Mouse (Mus musculus): ENCODE measurements at regions not wholly inside any gene's neighbourhood (a gene's known extent, or its start where the extent isn't known, plus 50 kb on each side); places are given as distances from the start of the nearest gene placed in this dataset.

- TF ChIP-seq HCFC1 (IDR thresholded peaks at IDR 0.05; ENCODE audit: borderline replicate concordance, insufficient read depth, low read length) (no peak), ZC3H11A (IDR thresholded peaks at IDR 0.05; ENCODE audit: borderline replicate concordance, low read depth, low read length) (no peak), MAFK (IDR thresholded peaks at IDR 0.05; ENCODE audit: insufficient read depth, low read depth, low read length) (no peak)
- no peak for DNase-seq (ENCODE audit: low read depth, low spot score)
- Histone ChIP-seq H3K36me3 (ENCODE audit: control insufficient read depth, insufficient read depth, low read length, poor library complexity, severe bottlenecking) (no peaks in the 10 kb centered on the region), H3K9me3 (ENCODE audit: control insufficient read depth, insufficient read depth, low read depth, low read length) (no peaks in the 10 kb centered on the region), H3K4me1 (ENCODE audit: control insufficient read depth in 2 of 2, insufficient read depth in 2 of 2, low read length in 2 of 2, poor library complexity in 1 of 2) (no peaks in the 10 kb centered on the region), H3K9ac (ENCODE audit: insufficient read depth, low read depth, low read length, poor library complexity, severe bottlenecking) (no peak overlapping the region), H3K27ac (ENCODE audit: insufficient read depth, low read depth, low read length, poor library complexity, severe bottlenecking) (no peak overlapping the region), H3K4me3 (ENCODE audit: insufficient read depth in 1 of 2, low read depth in 1 of 2, low read length in 2 of 2, poor library complexity in 1 of 2, severe bottlenecking in 1 of 2) (no peak overlapping the region)
- in situ Hi-C loops (cut with MboI; ENCODE audit: low sequenced_read_pairs in 2 of 2, unreplicated experiment in 2 of 2) = no loop called here
Measured at GRCm38 (mm10) chr4:10510013-10510412, 364.3 kb upstream of the 2610301B20Rik start.

- in situ Hi-C loops (cut with MboI; ENCODE audit: low sequenced_read_pairs in 2 of 2, unreplicated experiment in 2 of 2) = loop anchor here in 1 of 2 experiments (25.0 kb wide), 1 partner anchor 264 kb away; no protein-coding TSS in a partner anchor
- no peaks in the 10 kb centered on the region for H3K36me3 ChIP-seq (ENCODE audit: control insufficient read depth, insufficient read depth, low read length, poor library complexity, severe bottlenecking)
- H3K27ac ChIP-seq (ENCODE audit: insufficient read depth, low read depth, low read length, poor library complexity, severe bottlenecking) = no peak overlapping the region
- no peak overlapping the region for H3K4me3 ChIP-seq (ENCODE audit: insufficient read depth in 1 of 2, low read depth in 1 of 2, low read length in 2 of 2, poor library complexity in 1 of 2, severe bottlenecking in 1 of 2)
- H3K4me1 ChIP-seq (ENCODE audit: control insufficient read depth in 2 of 2, insufficient read depth in 2 of 2, low read length in 2 of 2, poor library complexity in 1 of 2) = no peaks in the 10 kb centered on the region
- no peaks in the 10 kb centered on the region for H3K9me3 ChIP-seq (ENCODE audit: control insufficient read depth, insufficient read depth, low read depth, low read length)
- no peak for DNase-seq (ENCODE audit: low read depth, low spot score)
- H3K9ac ChIP-seq (ENCODE audit: insufficient read depth, low read depth, low read length, poor library complexity, severe bottlenecking) = no peak overlapping the region
- no peak for TF ChIP-seq ZC3H11A (IDR thresholded peaks at IDR 0.05; ENCODE audit: borderline replicate concordance, low read depth, low read length)
- no peak for TF ChIP-seq ZNF384 (IDR thresholded peaks at IDR 0.05; ENCODE audit: low read depth, low read length)
- no peak for TF ChIP-seq HCFC1 (IDR thresholded peaks at IDR 0.05; ENCODE audit: borderline replicate concordance, insufficient read depth, low read length)
- no peak for TF ChIP-seq CHD2 (IDR thresholded peaks at IDR 0.05; ENCODE audit: low read depth, low read length)
- TF ChIP-seq MAFK (IDR thresholded peaks at IDR 0.05; ENCODE audit: insufficient read depth, low read depth, low read length) = no peak
Measured at GRCm38 (mm10) chr4:10550711-10551305, 323.5 kb upstream of the 2610301B20Rik start.

- Histone ChIP-seq H3K9me3 (ENCODE audit: control insufficient read depth, insufficient read depth, low read depth, low read length) (no peaks in the 10 kb centered on the region), H3K27ac (ENCODE audit: insufficient read depth, low read depth, low read length, poor library complexity, severe bottlenecking) (no peak overlapping the region), H3K4me3 (ENCODE audit: insufficient read depth in 1 of 2, low read depth in 1 of 2, low read length in 2 of 2, poor library complexity in 1 of 2, severe bottlenecking in 1 of 2) (no peak overlapping the region), H3K4me1 (ENCODE audit: control insufficient read depth in 2 of 2, insufficient read depth in 2 of 2, low read length in 2 of 2, poor library complexity in 1 of 2) (no peaks in the 10 kb centered on the region), H3K36me3 (ENCODE audit: control insufficient read depth, insufficient read depth, low read length, poor library complexity, severe bottlenecking) (no peaks in the 10 kb centered on the region), H3K9ac (ENCODE audit: insufficient read depth, low read depth, low read length, poor library complexity, severe bottlenecking) (no peak overlapping the region)
- in situ Hi-C loops (cut with MboI; ENCODE audit: low sequenced_read_pairs in 2 of 2, unreplicated experiment in 2 of 2) = loop anchor here in 1 of 2 experiments (25.0 kb wide), 1 partner anchor 266 kb away; no protein-coding TSS in a partner anchor
- no peak for TF ChIP-seq ZC3H11A (IDR thresholded peaks at IDR 0.05; ENCODE audit: borderline replicate concordance, low read depth, low read length)
- TF ChIP-seq MAFK (IDR thresholded peaks at IDR 0.05; ENCODE audit: insufficient read depth, low read depth, low read length) = no peak
- TF ChIP-seq ZNF384 (IDR thresholded peaks at IDR 0.05; ENCODE audit: low read depth, low read length) = no peak
- no peak for DNase-seq (ENCODE audit: low read depth, low spot score)
Measured at GRCm38 (mm10) chr4:10553724-10554123, 320.6 kb upstream of the 2610301B20Rik start.

GRCm38 (mm10) chr4:10560078-10560477 lies 314.2 kb upstream of the 2610301B20Rik start:
- H3K27ac ChIP-seq (ENCODE audit: insufficient read depth, low read depth, low read length, poor library complexity, severe bottlenecking) = no peak overlapping the region
- no peak overlapping the region for H3K9ac ChIP-seq (ENCODE audit: insufficient read depth, low read depth, low read length, poor library complexity, severe bottlenecking)
- no peak for DNase-seq (ENCODE audit: low read depth, low spot score)
- H3K9me3 ChIP-seq (ENCODE audit: control insufficient read depth, insufficient read depth, low read depth, low read length) = no peaks in the 10 kb centered on the region
- H3K4me3 ChIP-seq (ENCODE audit: insufficient read depth in 1 of 2, low read depth in 1 of 2, low read length in 2 of 2, poor library complexity in 1 of 2, severe bottlenecking in 1 of 2) = no peak overlapping the region
- no peaks in the 10 kb centered on the region for H3K4me1 ChIP-seq (ENCODE audit: control insufficient read depth in 2 of 2, insufficient read depth in 2 of 2, low read length in 2 of 2, poor library complexity in 1 of 2)
- in situ Hi-C loops (cut with MboI; ENCODE audit: low sequenced_read_pairs in 2 of 2, unreplicated experiment in 2 of 2) = loop anchor here in 1 of 2 experiments (25.0 kb wide), 1 partner anchor 273 kb away; no protein-coding TSS in a partner anchor
- TF ChIP-seq ZNF384 (IDR thresholded peaks at IDR 0.05; ENCODE audit: low read depth, low read length) = no peak
- TF ChIP-seq MAFK (IDR thresholded peaks at IDR 0.05; ENCODE audit: insufficient read depth, low read depth, low read length) = no peak
- TF ChIP-seq CHD2 (IDR thresholded peaks at IDR 0.05; ENCODE audit: low read depth, low read length) = no peak
- no peak for TF ChIP-seq HCFC1 (IDR thresholded peaks at IDR 0.05; ENCODE audit: borderline replicate concordance, insufficient read depth, low read length)
- no peak for TF ChIP-seq ZC3H11A (IDR thresholded peaks at IDR 0.05; ENCODE audit: borderline replicate concordance, low read depth, low read length)
- no peaks in the 10 kb centered on the region for H3K36me3 ChIP-seq (ENCODE audit: control insufficient read depth, insufficient read depth, low read length, poor library complexity, severe bottlenecking)

GRCm38 (mm10) chr4:10604513-10604912 lies 269.8 kb upstream of the 2610301B20Rik start:
- H3K9me3 ChIP-seq (ENCODE audit: control insufficient read depth, insufficient read depth, low read depth, low read length) = no peaks in the 10 kb centered on the region
- TF ChIP-seq ZNF384 (IDR thresholded peaks at IDR 0.05; ENCODE audit: low read depth, low read length) (no peak), ZC3H11A (IDR thresholded peaks at IDR 0.05; ENCODE audit: borderline replicate concordance, low read depth, low read length) (no peak), HCFC1 (IDR thresholded peaks at IDR 0.05; ENCODE audit: borderline replicate concordance, insufficient read depth, low read length) (no peak), MAFK (IDR thresholded peaks at IDR 0.05; ENCODE audit: insufficient read depth, low read depth, low read length) (no peak), CHD2 (IDR thresholded peaks at IDR 0.05; ENCODE audit: low read depth, low read length) (no peak)
- no peaks in the 10 kb centered on the region for H3K4me1 ChIP-seq (ENCODE audit: control insufficient read depth in 2 of 2, insufficient read depth in 2 of 2, low read length in 2 of 2, poor library complexity in 1 of 2)
- no peak overlapping the region for H3K27ac ChIP-seq (ENCODE audit: insufficient read depth, low read depth, low read length, poor library complexity, severe bottlenecking)
- no peak overlapping the region for H3K9ac ChIP-seq (ENCODE audit: insufficient read depth, low read depth, low read length, poor library complexity, severe bottlenecking)
- DNase-seq (ENCODE audit: low read depth, low spot score) = no peak
- in situ Hi-C loops (cut with MboI; ENCODE audit: low sequenced_read_pairs in 2 of 2, unreplicated experiment in 2 of 2) = no loop called here
- no peaks in the 10 kb centered on the region for H3K36me3 ChIP-seq (ENCODE audit: control insufficient read depth, insufficient read depth, low read length, poor library complexity, severe bottlenecking)
- no peak overlapping the region for H3K4me3 ChIP-seq (ENCODE audit: insufficient read depth in 1 of 2, low read depth in 1 of 2, low read length in 2 of 2, poor library complexity in 1 of 2, severe bottlenecking in 1 of 2)

Data from ES-E14 (cell line).